Mouse (Mus musculus): ENCODE measurements around the gene Nrxn2. TPM values are rescaled to one million over a fixed set of nuclear protein-coding genes. Genes with fewer than 3 reads are reported as not detected.

Gene Nrxn2
- polyA plus RNA-seq, 1 experiment: 0.09 TPM

- Histone ChIP-seq H3K36me3 (ENCODE audit: control insufficient read depth, insufficient read depth) (no peaks in the 10 kb centered on the region), H3K79me3 (ENCODE audit: low read depth) (no peaks in the 10 kb centered on the region), H3K79me2 (ENCODE audit: control insufficient read depth, insufficient read depth) (no peaks in the 10 kb centered on the region), H3K27me3 (ENCODE audit: control insufficient read depth, insufficient read depth, insufficient read length) (peaks cover 39% of the 10 kb centered on the region), H3ac (ENCODE audit: control insufficient read depth, insufficient read length, low read depth) (peak overlapping the region; percentile 6), H3K4me3 (ENCODE audit: insufficient read depth, poor library complexity, severe bottlenecking) (no peak overlapping the region)
- TF ChIP-seq MAX (IDR thresholded peaks at IDR 0.05) (no peak), MYOG (IDR thresholded peaks at IDR 0.05; ENCODE audit: control insufficient read depth, extremely low read depth, insufficient read length) (no peak), FOSL1 (IDR thresholded peaks at IDR 0.05; ENCODE audit: insufficient read depth, low read length, poor library complexity, severe bottlenecking) (no peak), USF1 (IDR thresholded peaks at IDR 0.05; ENCODE audit: low read depth) (no peak), CTCF (IDR thresholded peaks at IDR 0.05; ENCODE audit: control insufficient read depth, insufficient read depth, insufficient read length) (no peak), CEBPB (IDR thresholded peaks at IDR 0.05; ENCODE audit: low read depth) (no peak), MYOD1 (IDR thresholded peaks at IDR 0.05; ENCODE audit: control insufficient read depth, insufficient read length, low read depth) (no peak)
Measured at GRCm38 (mm10) chr19:6400096-6401086, 18.1 kb upstream of the Nrxn2 start.

- TF ChIP-seq MAX (IDR thresholded peaks at IDR 0.05): no peak
- TF ChIP-seq CTCF (IDR thresholded peaks at IDR 0.05; ENCODE audit: control insufficient read depth, insufficient read depth, insufficient read length): peak; percentile 96
- H3K36me3 ChIP-seq (ENCODE audit: control insufficient read depth, insufficient read depth): no peaks in the 10 kb centered on the region
- no peaks in the 10 kb centered on the region for H3K79me3 ChIP-seq (ENCODE audit: low read depth)
- H3K4me3 ChIP-seq (ENCODE audit: insufficient read depth, poor library complexity, severe bottlenecking): no peak overlapping the region
- no peaks in the 10 kb centered on the region for H3K79me2 ChIP-seq (ENCODE audit: control insufficient read depth, insufficient read depth)
- H3ac ChIP-seq (ENCODE audit: control insufficient read depth, insufficient read length, low read depth): no peak overlapping the region
- peaks cover 40% of the 10 kb centered on the region for H3K27me3 ChIP-seq (ENCODE audit: control insufficient read depth, insufficient read depth, insufficient read length)
Measured at GRCm38 (mm10) chr19:6401131-6401815, 17.3 kb upstream of the Nrxn2 start.

GRCm38 (mm10) chr19:6401951-6402350, 16.6 kb upstream of the Nrxn2 start:
- H3K79me3 ChIP-seq (ENCODE audit: low read depth): no peaks in the 10 kb centered on the region
- H3K4me3 ChIP-seq (ENCODE audit: insufficient read depth, poor library complexity, severe bottlenecking): no peak overlapping the region
- TF ChIP-seq CTCF (IDR thresholded peaks at IDR 0.05; ENCODE audit: control insufficient read depth, insufficient read depth, insufficient read length) (no peak), CEBPB (IDR thresholded peaks at IDR 0.05; ENCODE audit: low read depth) (no peak), USF1 (IDR thresholded peaks at IDR 0.05; ENCODE audit: low read depth) (no peak), MYOG (IDR thresholded peaks at IDR 0.05; ENCODE audit: control insufficient read depth, extremely low read depth, insufficient read length) (no peak), FOSL1 (IDR thresholded peaks at IDR 0.05; ENCODE audit: insufficient read depth, low read length, poor library complexity, severe bottlenecking) (no peak), MAX (IDR thresholded peaks at IDR 0.05) (no peak), MYOD1 (IDR thresholded peaks at IDR 0.05; ENCODE audit: control insufficient read depth, insufficient read length, low read depth) (no peak)
- peaks cover 46% of the 10 kb centered on the region for H3K27me3 ChIP-seq (ENCODE audit: control insufficient read depth, insufficient read depth, insufficient read length)
- no peaks in the 10 kb centered on the region for H3K36me3 ChIP-seq (ENCODE audit: control insufficient read depth, insufficient read depth)
- no peak overlapping the region for H3ac ChIP-seq (ENCODE audit: control insufficient read depth, insufficient read length, low read depth)
- no peaks in the 10 kb centered on the region for H3K79me2 ChIP-seq (ENCODE audit: control insufficient read depth, insufficient read depth)

GRCm38 (mm10) chr19:6403869-6404268, 14.7 kb upstream of the Nrxn2 start:
- Histone ChIP-seq H3K79me2 (ENCODE audit: control insufficient read depth, insufficient read depth) (no peaks in the 10 kb centered on the region), H3K36me3 (ENCODE audit: control insufficient read depth, insufficient read depth) (no peaks in the 10 kb centered on the region), H3ac (ENCODE audit: control insufficient read depth, insufficient read length, low read depth) (no peak overlapping the region), H3K79me3 (ENCODE audit: low read depth) (no peaks in the 10 kb centered on the region), H3K27me3 (ENCODE audit: control insufficient read depth, insufficient read depth, insufficient read length) (peaks cover 63% of the 10 kb centered on the region), H3K4me3 (ENCODE audit: insufficient read depth, poor library complexity, severe bottlenecking) (no peak overlapping the region)
- TF ChIP-seq CEBPB (IDR thresholded peaks at IDR 0.05; ENCODE audit: low read depth) (no peak), FOSL1 (IDR thresholded peaks at IDR 0.05; ENCODE audit: insufficient read depth, low read length, poor library complexity, severe bottlenecking) (no peak), USF1 (IDR thresholded peaks at IDR 0.05; ENCODE audit: low read depth) (no peak), MAX (IDR thresholded peaks at IDR 0.05) (no peak), MYOD1 (IDR thresholded peaks at IDR 0.05; ENCODE audit: control insufficient read depth, insufficient read length, low read depth) (no peak), CTCF (IDR thresholded peaks at IDR 0.05; ENCODE audit: control insufficient read depth, insufficient read depth, insufficient read length) (no peak), MYOG (IDR thresholded peaks at IDR 0.05; ENCODE audit: control insufficient read depth, extremely low read depth, insufficient read length) (no peak)

- H3K79me2 ChIP-seq (ENCODE audit: control insufficient read depth, insufficient read depth): no peaks in the 10 kb centered on the region
- no peaks in the 10 kb centered on the region for H3K79me3 ChIP-seq (ENCODE audit: low read depth)
- H3ac ChIP-seq (ENCODE audit: control insufficient read depth, insufficient read length, low read depth): no peak overlapping the region
- H3K36me3 ChIP-seq (ENCODE audit: control insufficient read depth, insufficient read depth): no peaks in the 10 kb centered on the region
- TF ChIP-seq FOSL1 (IDR thresholded peaks at IDR 0.05; ENCODE audit: insufficient read depth, low read length, poor library complexity, severe bottlenecking) (no peak), USF1 (IDR thresholded peaks at IDR 0.05; ENCODE audit: low read depth) (peak; percentile 55), MYOD1 (IDR thresholded peaks at IDR 0.05; ENCODE audit: control insufficient read depth, insufficient read length, low read depth) (no peak)
- H3K4me3 ChIP-seq (ENCODE audit: insufficient read depth, poor library complexity, severe bottlenecking): no peak overlapping the region
- peaks cover 58% of the 10 kb centered on the region for H3K27me3 ChIP-seq (ENCODE audit: control insufficient read depth, insufficient read depth, insufficient read length)
Measured at GRCm38 (mm10) chr19:6405433-6405832, 13.1 kb upstream of the Nrxn2 start.
